In the genomic region with DNA sequence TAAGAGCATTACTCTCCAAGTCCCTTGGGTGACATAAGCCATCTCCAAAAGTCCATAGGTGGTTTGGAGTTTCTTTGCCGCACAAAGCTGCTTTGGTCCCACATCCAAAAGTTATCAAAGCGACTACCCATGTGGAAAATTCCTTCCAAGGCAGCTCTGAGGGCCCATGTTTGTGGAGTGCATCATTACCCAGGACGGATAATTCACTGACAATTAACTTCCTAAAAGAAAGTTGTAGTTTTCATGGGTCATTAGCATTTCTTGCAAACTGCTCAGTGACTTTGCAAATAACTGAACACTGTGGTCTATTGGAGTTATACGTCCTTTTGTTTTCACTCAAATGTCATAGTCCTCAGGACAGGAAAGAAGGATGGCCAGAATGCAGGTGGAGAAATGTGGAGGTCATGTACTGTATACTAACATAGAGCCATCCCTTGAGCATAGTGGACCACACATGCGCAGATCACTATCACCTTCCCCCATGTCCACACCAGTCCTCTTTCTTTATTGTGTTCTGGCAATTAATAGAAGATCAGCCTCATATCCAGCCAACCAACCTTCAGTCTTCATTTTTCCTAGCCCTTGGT, we compare ENCODE assay signal across 24 mouse cellular contexts.
DNase-seq lines count a peak whose midpoint lies in the region; ATAC-seq and TF ChIP-seq lines count a peak whose summit lies in the region.
"Had no signal": no experiment of that assay in that cellular context is flagged by ENCODE, and none has a peak within 500 bp of the region (broad histone marks: within the 10 kb centered on the region; RNA-seq: fewer than 3 reads in every experiment).

No protein-coding gene starts in this region.

- peaks cover 13% of the 10 kb centered on the region for H3K4me1 ChIP-seq in kidney, embryonic 15.5 days
- no peaks in the 10 kb centered on the region for H3K4me1 ChIP-seq in kidney, postnatal 0 days (replicated peaks; ENCODE audit: insufficient read depth, low read length)
- H3K4me1 ChIP-seq: embryonic facial prominence, embryonic 15.5 days; forebrain, embryonic 10.5 days; forebrain, embryonic 12.5 days had no signal

- no peak for DNase-seq in kidney, postnatal 10 days
- peak; percentile 36 for DNase-seq in kidney, postnatal 0 days (ENCODE audit: low spot score)
- DNase-seq in kidney, postnatal 36 days: no peak
- peak; percentile 87 for DNase-seq in Muller cell, postnatal 12 days (ENCODE audit: inconsistent ontology term)
- no peak for DNase-seq in Patski (ENCODE audit: low read depth, low spot score)
- no peak for DNase-seq in thymus, postnatal 14 days
- DNase-seq: adrenal gland, adult 2 months; adrenal gland, postnatal 10 days; adrenal gland, postnatal 25 days; cerebellum, adult 11 months; cerebellum, adult 18-20 months; cerebellum, adult 8-10 months; cerebellum, adult 9-11 months; cerebellum, postnatal 14 days; cerebellum, postnatal 36 days; embryo, embryonic 11 days had no signal

- POLR2A ChIA-PET in Patski (lab: Charles Lee): no interaction called here

- H3K9me3 ChIP-seq in kidney, embryonic 15.5 days (replicated peaks): no peaks in the 10 kb centered on the region
- H3K9me3 ChIP-seq in kidney, postnatal 0 days (replicated peaks; ENCODE audit: low read length): no peaks in the 10 kb centered on the region
- H3K9me3 ChIP-seq: embryonic facial prominence, embryonic 15.5 days; forebrain, embryonic 10.5 days; forebrain, embryonic 12.5 days had no signal

- no peak overlapping the region for H3K9ac ChIP-seq in kidney, embryonic 15.5 days
- no peak overlapping the region for H3K9ac ChIP-seq in kidney, postnatal 0 days (ENCODE audit: low read depth, low read length)
- H3K9ac ChIP-seq: embryonic facial prominence, embryonic 13.5 days; embryonic facial prominence, embryonic 15.5 days; forebrain, embryonic 12.5 days had no signal

- peak overlapping the region; percentile 20; the same call in 1 of the 2 replicates for H3K27ac ChIP-seq in kidney, embryonic 15.5 days
- no peak overlapping the region for H3K27ac ChIP-seq in kidney, postnatal 0 days
- H3K27ac ChIP-seq: embryonic facial prominence, embryonic 13.5 days; embryonic facial prominence, embryonic 15.5 days; forebrain, embryonic 10.5 days; forebrain, embryonic 12.5 days had no signal

- H3K4me3 ChIP-seq in kidney, embryonic 15.5 days (replicated peaks): no peak overlapping the region
- H3K4me3 ChIP-seq in kidney, postnatal 0 days (replicated peaks; ENCODE audit: low read depth, low read length): no peak overlapping the region
- H3K4me3 ChIP-seq: embryonic facial prominence, embryonic 13.5 days; embryonic facial prominence, embryonic 15.5 days; erythroblast, embryonic 14.5 days; forebrain, embryonic 10.5 days; forebrain, embryonic 12.5 days had no signal

- CTCF ChIA-PET in Patski (lab: Charles Lee): interaction anchor here (1.4 kb wide), 1 partner anchor 9 kb away, joined by 6 read pairs; no protein-coding TSS in a partner anchor

- no peaks in the 10 kb centered on the region for H3K27me3 ChIP-seq in kidney, embryonic 15.5 days
- H3K27me3 ChIP-seq in kidney, postnatal 0 days (ENCODE audit: insufficient read depth, low read length): no peaks in the 10 kb centered on the region
- no peaks in the 10 kb centered on the region for H3K27me3 ChIP-seq in Patski
- H3K27me3 ChIP-seq: embryonic facial prominence, embryonic 13.5 days; embryonic facial prominence, embryonic 15.5 days had no signal

- H3K36me3 ChIP-seq in kidney, embryonic 15.5 days: no peaks in the 10 kb centered on the region
- H3K36me3 ChIP-seq in kidney, postnatal 0 days (ENCODE audit: insufficient read depth, low read length): no peaks in the 10 kb centered on the region
- H3K36me3 ChIP-seq: embryonic facial prominence, embryonic 13.5 days; embryonic facial prominence, embryonic 15.5 days; forebrain, embryonic 10.5 days; forebrain, embryonic 12.5 days had no signal

- WGBS in kidney, embryonic 15.5 days: 51% methylated on average over 5 of the region's 5 CpGs
- 41% methylated on average over 5 of the region's 5 CpGs for WGBS in kidney, postnatal 0 days

- ATAC-seq in kidney, embryonic 15.5 days (replicated peaks; ENCODE audit: low FRiP score): peak; percentile 69
- no peak for ATAC-seq in kidney, postnatal 0 days (replicated peaks; ENCODE audit: low FRiP score, low read depth)
- ATAC-seq in Patski: peak; percentile 74
- ATAC-seq: forebrain, embryonic 14.5 days; forebrain, embryonic 16.5 days had no signal

- in situ Hi-C loops in Patski (cut with MboI; ENCODE audit: low pct_unique_long_range_greater_than_20kb): no loop called here

- H3K4me2 ChIP-seq in kidney, embryonic 15.5 days: no peak overlapping the region
- H3K4me2 ChIP-seq in kidney, postnatal 0 days (ENCODE audit: low read length): no peak overlapping the region
- H3K4me2 ChIP-seq: embryonic facial prominence, embryonic 13.5 days; embryonic facial prominence, embryonic 15.5 days; forebrain, embryonic 12.5 days had no signal

- no peak for TF ChIP-seq CTCF in kidney, postnatal 0 days (IDR thresholded peaks at IDR 0.05; ENCODE audit: low read depth)
- TF ChIP-seq CTCF in Patski (IDR thresholded peaks at IDR 0.05): no peak

Comparison
In these comparisons a context has a peak if more than half of its experiments do, and no peak if none do; other contexts are left out.
1. DNase-seq: peak in kidney, postnatal 0 days (single experiment) and Muller cell, postnatal 12 days (single experiment); none in kidney, postnatal 10 days (single experiment), kidney, postnatal 36 days (0 of 2), Patski (single experiment) and thymus, postnatal 14 days (single experiment).